In the genomic region with DNA sequence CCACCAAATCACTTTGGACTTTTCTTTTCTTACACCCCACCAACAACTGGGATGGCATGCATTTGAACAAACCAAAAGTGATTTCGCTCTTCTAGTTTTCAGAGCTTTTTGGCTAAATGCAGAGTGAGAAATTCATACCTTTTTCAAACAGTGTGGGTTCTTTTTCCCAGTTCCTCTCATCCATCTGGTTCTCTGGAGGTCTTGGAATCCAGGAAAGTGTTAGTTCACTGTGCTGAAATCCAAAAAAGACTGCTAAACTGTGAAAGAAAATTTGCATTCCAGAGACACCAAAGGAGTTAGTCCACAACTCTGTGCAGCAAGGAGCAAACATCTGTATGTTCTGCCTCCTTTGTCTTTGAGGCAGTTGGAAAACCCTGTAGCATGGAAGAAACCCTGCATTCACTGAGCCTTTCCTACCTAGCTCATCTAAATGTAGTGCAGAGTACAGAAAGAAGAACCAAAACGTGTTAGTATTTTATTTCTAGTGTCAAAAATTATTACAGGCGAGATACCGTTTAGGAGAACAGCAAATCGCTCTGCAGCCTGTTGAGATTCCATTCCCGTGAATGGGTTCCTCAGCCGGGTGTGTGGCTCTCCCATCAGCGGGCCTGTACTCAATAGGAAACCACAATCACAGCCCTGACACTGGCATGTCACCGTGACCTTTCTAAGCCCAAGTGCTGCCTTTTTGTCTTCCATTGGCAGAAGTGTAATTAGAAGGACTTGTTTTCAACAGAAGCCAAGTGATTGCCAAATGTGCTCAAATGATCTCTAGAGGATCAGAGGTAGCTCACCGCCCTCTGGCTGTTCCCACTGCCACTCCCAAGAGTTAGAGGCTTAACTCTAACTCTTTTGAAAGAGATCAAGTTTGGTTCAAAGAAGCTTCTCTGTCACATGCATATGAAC, we compare ENCODE assay signal across 12 mouse cellular contexts.
DNase-seq lines count a peak whose midpoint lies in the region; ATAC-seq and TF ChIP-seq lines count a peak whose summit lies in the region.
"Had no signal": no experiment of that assay in that cellular context is flagged by ENCODE, and none has a peak within 500 bp of the region (broad histone marks: within the 10 kb centered on the region; RNA-seq: fewer than 3 reads in every experiment).

No protein-coding gene starts in this region.

- H3K27ac ChIP-seq in heart, adult 2 months, result peak overlapping the region; percentile 28
- H3K27ac ChIP-seq in heart, embryonic 12.5 days (ENCODE audit: poor library complexity, severe bottlenecking), result no peak overlapping the region
- peak overlapping the region; percentile 47 for H3K27ac ChIP-seq in heart, postnatal 0 days (ENCODE audit: low read depth)
- no peak overlapping the region for H3K27ac ChIP-seq in hindbrain, embryonic 12.5 days
- H3K27ac ChIP-seq: embryonic facial prominence, embryonic 13.5 days; hindbrain, embryonic 13.5 days; limb, embryonic 13.5 days; midbrain, embryonic 10.5 days had no signal

- 68% methylated on average over 10 of the region's 10 CpGs for WGBS in heart, adult 2 months
- WGBS in heart, embryonic 12.5 days, result 63% methylated on average over 10 of the region's 10 CpGs
- 53% methylated on average over 10 of the region's 10 CpGs for WGBS in heart, postnatal 0 days
- 79% methylated on average over 10 of the region's 10 CpGs for WGBS in hindbrain, embryonic 12.5 days

- H3K36me3 ChIP-seq in heart, adult 2 months (ENCODE audit: control insufficient read depth, insufficient read depth, low read length), result peaks cover 2% of the 10 kb centered on the region; the same call in 1 of the 2 replicates
- peaks cover 12% of the 10 kb centered on the region for H3K36me3 ChIP-seq in heart, embryonic 12.5 days
- H3K36me3 ChIP-seq in heart, postnatal 0 days (replicated peaks; ENCODE audit: control insufficient read depth, insufficient read depth, low read length), result no peaks in the 10 kb centered on the region
- H3K36me3 ChIP-seq in hindbrain, embryonic 12.5 days, result no peaks in the 10 kb centered on the region
- H3K36me3 ChIP-seq: hindbrain, embryonic 13.5 days; limb, embryonic 13.5 days; midbrain, embryonic 10.5 days had no signal

- H3K9me3 ChIP-seq in heart, embryonic 12.5 days (replicated peaks), result peaks cover 4% of the 10 kb centered on the region; the same call in 1 of the 2 replicates
- H3K9me3 ChIP-seq in heart, postnatal 0 days (replicated peaks; ENCODE audit: control insufficient read depth, low read length), result peaks cover 5% of the 10 kb centered on the region; the same call in 1 of the 2 replicates
- no peaks in the 10 kb centered on the region; the same call in 1 of the 2 replicates for H3K9me3 ChIP-seq in hindbrain, embryonic 12.5 days (replicated peaks)
- H3K9me3 ChIP-seq: embryonic facial prominence, embryonic 13.5 days; hindbrain, embryonic 13.5 days had no signal

- TF ChIP-seq CTCF in heart, adult 2 months (IDR thresholded peaks at IDR 0.05), result peak; percentile 22; the same call in 1 of the 2 replicates
- no peak for TF ChIP-seq CTCF in heart, postnatal 0 days (IDR thresholded peaks at IDR 0.05; ENCODE audit: low read depth)

- H3K79me2 ChIP-seq in heart, adult 2 months (replicated peaks; ENCODE audit: control insufficient read depth, insufficient read depth, low read length), result no peaks in the 10 kb centered on the region

- H3K4me2 ChIP-seq in heart, embryonic 12.5 days, result no peak overlapping the region
- no peak overlapping the region for H3K4me2 ChIP-seq in heart, postnatal 0 days (ENCODE audit: low read depth, low read length)
- H3K4me2 ChIP-seq in hindbrain, embryonic 12.5 days (replicated peaks), result no peak overlapping the region
- H3K4me2 ChIP-seq: embryonic facial prominence, embryonic 13.5 days; hindbrain, embryonic 13.5 days; limb, embryonic 13.5 days had no signal

- intact Hi-C loops in heart, adult 2 months (cut with DNase I), result no loop called here

- no peaks in the 10 kb centered on the region for H3K27me3 ChIP-seq in heart, adult 2 months (ENCODE audit: control insufficient read depth, insufficient read depth, low read length)
- no peaks in the 10 kb centered on the region for H3K27me3 ChIP-seq in heart, embryonic 12.5 days (replicated peaks)
- H3K27me3 ChIP-seq in heart, postnatal 0 days (ENCODE audit: control insufficient read depth, insufficient read depth, low read length), result no peaks in the 10 kb centered on the region
- H3K27me3 ChIP-seq in hindbrain, embryonic 12.5 days, result no peaks in the 10 kb centered on the region
- H3K27me3 ChIP-seq: embryonic facial prominence, embryonic 13.5 days; hindbrain, embryonic 13.5 days; limb, embryonic 13.5 days had no signal

- no peak for TF ChIP-seq POLR2A in heart, adult 2 months (IDR thresholded peaks at IDR 0.05; ENCODE audit: insufficient read depth, low read depth, low read length)

- no peak overlapping the region for H3K9ac ChIP-seq in heart, adult 2 months (ENCODE audit: low read depth, low read length)
- H3K9ac ChIP-seq in heart, embryonic 12.5 days, result no peak overlapping the region
- H3K9ac ChIP-seq in heart, postnatal 0 days (replicated peaks; ENCODE audit: low read depth, low read length), result no peak overlapping the region
- no peak overlapping the region for H3K9ac ChIP-seq in hindbrain, embryonic 12.5 days
- H3K9ac ChIP-seq: embryonic facial prominence, embryonic 13.5 days; hindbrain, embryonic 13.5 days; limb, embryonic 13.5 days had no signal

- peaks cover 4% of the 10 kb centered on the region; the same call in 1 of the 2 replicates for H3K4me1 ChIP-seq in heart, adult 2 months (ENCODE audit: control insufficient read depth, insufficient read depth, low read length)
- H3K4me1 ChIP-seq in heart, embryonic 12.5 days (replicated peaks), result peaks cover 16% of the 10 kb centered on the region
- H3K4me1 ChIP-seq in heart, postnatal 0 days (ENCODE audit: control insufficient read depth, insufficient read depth), result peaks cover 22% of the 10 kb centered on the region
- no peaks in the 10 kb centered on the region for H3K4me1 ChIP-seq in hindbrain, embryonic 12.5 days
- H3K4me1 ChIP-seq: hindbrain, embryonic 13.5 days; limb, embryonic 13.5 days had no signal

- TF ChIP-seq EP300 in heart, adult 2 months (IDR thresholded peaks at IDR 0.05; ENCODE audit: insufficient read depth, low read depth, low read length), result no peak
- no peak for TF ChIP-seq EP300 in heart, postnatal 0 days (IDR thresholded peaks at IDR 0.05; ENCODE audit: low read depth)

- DNase-seq in heart, adult 2 months, result peak; percentile 20 to 23
- DNase-seq in 416B (ENCODE audit: low read depth), result peak; percentile 27
- peak; percentile 50 for DNase-seq in NIH3T3 (ENCODE audit: low read depth)
- DNase-seq in heart, postnatal 0 days (ENCODE audit: low spot score), result no peak
- DNase-seq in kidney, postnatal 4 days, result no peak
- no peak for DNase-seq in cerebellum, adult 8-10 months

- ATAC-seq in heart, embryonic 12.5 days (ENCODE audit: insufficient number of reproducible peaks, low FRiP score), result no peak
- 0 out of 2 replicates have a peak, but pooled peaks have one; percentile 39 for ATAC-seq in heart, postnatal 0 days (ENCODE audit: insufficient read depth, low read depth)
- ATAC-seq in hindbrain, embryonic 12.5 days (ENCODE audit: low FRiP score), result no peak

- H3K4me3 ChIP-seq in heart, adult 2 months, result no peak overlapping the region
- no peak overlapping the region for H3K4me3 ChIP-seq in heart, embryonic 12.5 days
- no peak overlapping the region for H3K4me3 ChIP-seq in heart, postnatal 0 days (ENCODE audit: low read depth, low read length)
- H3K4me3 ChIP-seq in hindbrain, embryonic 12.5 days, result no peak overlapping the region
- H3K4me3 ChIP-seq: embryonic facial prominence, embryonic 13.5 days; hindbrain, embryonic 13.5 days; limb, embryonic 13.5 days; midbrain, embryonic 10.5 days had no signal

Comparison
In these comparisons a context has a peak if more than half of its experiments do, and no peak if none do; other contexts are left out.
1. DNase-seq: peak in heart, adult 2 months (2 of 2), 416B (single experiment) and NIH3T3 (single experiment); none in heart, postnatal 0 days (single experiment), kidney, postnatal 4 days (0 of 2) and cerebellum, adult 8-10 months (single experiment).
2. H3K27ac ChIP-seq: peak in heart, adult 2 months (single experiment) and heart, postnatal 0 days (single experiment); none in heart, embryonic 12.5 days (single experiment) and hindbrain, embryonic 12.5 days (single experiment).